Mouse (Mus musculus): ENCODE results near the gene D630003M21Rik. TPM values are rescaled to one million over a fixed set of nuclear protein-coding genes. Genes with fewer than 3 reads are reported as not detected.

The D630003M21Rik gene
- 0.61 and 0.78 TPM in 2 replicates for polyA plus RNA-seq (2015; fragmentation: Nextera tagmentation; extraction: Ambion mirVana)

DNA sequence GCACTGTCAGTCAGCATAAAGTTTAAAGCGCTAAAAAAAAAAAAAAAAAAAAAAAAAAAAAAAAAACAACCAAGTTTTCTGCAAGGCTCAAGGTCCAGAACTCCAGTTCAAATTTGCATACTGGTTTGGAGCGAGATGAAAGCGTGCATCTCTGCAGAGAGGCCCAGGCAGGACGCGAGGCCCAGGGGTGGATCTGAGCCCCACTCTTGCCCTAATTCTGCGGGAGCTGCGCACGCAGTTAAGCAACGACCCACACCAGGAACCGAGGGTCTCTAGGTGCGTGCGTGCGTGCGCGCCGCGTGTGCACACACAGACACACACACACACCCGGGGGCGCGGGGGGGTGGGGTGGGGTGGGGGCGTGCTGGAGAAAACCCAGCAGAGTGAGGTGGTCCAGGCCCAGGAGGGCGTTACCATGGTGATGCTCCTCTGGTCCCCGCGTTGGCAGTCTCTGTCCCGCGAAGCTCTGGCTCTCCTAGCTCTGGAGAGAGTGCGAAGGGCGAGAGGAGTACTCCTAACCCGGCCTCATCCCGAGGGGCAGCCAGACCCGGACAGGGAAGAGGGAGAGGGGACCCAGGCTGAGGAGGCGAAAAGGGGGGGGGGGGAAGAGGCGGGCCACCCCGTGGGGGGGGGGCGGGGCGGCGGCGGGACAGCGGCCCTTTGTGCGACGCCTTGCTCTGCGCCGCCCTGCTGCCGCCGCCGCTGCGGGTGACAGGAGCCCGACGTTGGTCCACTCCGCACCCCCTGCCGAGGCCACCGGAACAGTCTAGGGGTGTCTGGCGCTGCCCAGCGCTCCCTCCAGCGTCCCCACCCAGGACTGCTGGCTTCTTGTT lies at the start of gene D630003M21Rik:
Gene D630003M21Rik, minus strand, starts transcription at position 553 of the 833 bp plus-strand sequence.
- Histone ChIP-seq H3K4me3 (replicated peaks) (peak within 1 kb of the TSS; percentile 30), H3K9me3 (replicated peaks) (no peaks in the 10 kb centered on the region), H3K36me3 (replicated peaks) (no peaks in the 10 kb centered on the region), H3K4me1 (replicated peaks) (0 out of 2 replicates have a peak, but pooled peaks cover 10% of the 10 kb centered on the region), H3K27ac (replicated peaks) (no peak within 1 kb of the TSS), H3K9ac (no peak within 1 kb of the TSS), H3K27me3 (peaks cover 44% of the 10 kb centered on the region), H3K4me2 (peak within 1 kb of the TSS; percentile 58)
- under 1% methylated on average over 54 of the region's 55 CpGs for WGBS (ENCODE audit: insufficient replicate concordance)
- ATAC-seq (ENCODE audit: insufficient read depth) = peak; percentile 49; the same call in 1 of the 2 replicates

DNA sequence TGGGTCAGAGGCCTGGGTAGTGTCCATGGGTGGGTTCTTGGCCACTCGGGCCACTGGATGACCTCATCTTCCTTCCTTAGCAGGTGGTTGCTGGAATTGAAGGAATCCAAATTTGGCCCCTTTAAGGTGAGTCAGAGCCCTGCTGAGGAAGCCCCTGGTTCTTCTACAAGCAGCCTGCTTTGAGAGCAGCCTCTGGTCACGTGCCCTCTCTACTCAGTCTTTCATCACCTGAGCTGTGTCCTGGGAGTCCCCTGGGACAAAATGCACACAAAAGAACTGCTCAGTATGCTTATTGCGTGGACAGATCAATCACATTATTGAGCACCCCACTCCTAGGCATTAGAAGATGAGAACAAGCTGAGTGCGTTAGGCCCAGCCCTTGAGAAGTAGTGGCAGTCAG lies 47.9 kb upstream of the D630003M21Rik start:
- 56% methylated on average over 4 of the region's 4 CpGs for WGBS (ENCODE audit: insufficient replicate concordance)
- H3K27me3 ChIP-seq = no peaks in the 10 kb centered on the region
- no peak overlapping the region for H3K9ac ChIP-seq
- no peaks in the 10 kb centered on the region for H3K4me1 ChIP-seq (replicated peaks)
- no peak overlapping the region for H3K4me3 ChIP-seq (replicated peaks)
- H3K9me3 ChIP-seq (replicated peaks) = no peaks in the 10 kb centered on the region
- no peak overlapping the region for H3K4me2 ChIP-seq
- H3K27ac ChIP-seq (replicated peaks) = no peak overlapping the region
- H3K36me3 ChIP-seq (replicated peaks) = no peaks in the 10 kb centered on the region
- no peak for ATAC-seq (ENCODE audit: insufficient read depth)

DNA sequence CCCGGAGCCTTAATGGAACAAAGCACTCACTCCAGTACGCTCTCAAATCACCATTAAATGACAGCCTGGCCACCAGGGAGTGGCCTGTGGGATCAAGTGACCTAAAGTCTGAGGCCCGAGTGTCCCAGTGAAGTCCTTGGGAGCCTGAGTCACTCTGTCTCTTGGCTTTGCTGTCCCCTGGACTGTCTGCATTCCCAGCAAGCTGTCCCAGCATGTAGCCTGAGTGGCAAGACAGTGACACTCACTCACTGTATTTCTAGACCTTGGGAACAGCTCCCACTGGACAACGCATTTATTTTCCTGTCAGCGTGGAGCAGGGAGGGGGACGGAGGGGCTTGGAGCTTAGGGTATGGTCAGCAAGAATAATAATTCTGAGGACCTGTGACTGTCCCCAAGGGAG lies 47.4 kb upstream of the D630003M21Rik start:
- no peak overlapping the region for H3K4me2 ChIP-seq
- 69% methylated on average over 6 of the region's 6 CpGs for WGBS (ENCODE audit: insufficient replicate concordance)
- no peak for ATAC-seq (ENCODE audit: insufficient read depth)

DNA sequence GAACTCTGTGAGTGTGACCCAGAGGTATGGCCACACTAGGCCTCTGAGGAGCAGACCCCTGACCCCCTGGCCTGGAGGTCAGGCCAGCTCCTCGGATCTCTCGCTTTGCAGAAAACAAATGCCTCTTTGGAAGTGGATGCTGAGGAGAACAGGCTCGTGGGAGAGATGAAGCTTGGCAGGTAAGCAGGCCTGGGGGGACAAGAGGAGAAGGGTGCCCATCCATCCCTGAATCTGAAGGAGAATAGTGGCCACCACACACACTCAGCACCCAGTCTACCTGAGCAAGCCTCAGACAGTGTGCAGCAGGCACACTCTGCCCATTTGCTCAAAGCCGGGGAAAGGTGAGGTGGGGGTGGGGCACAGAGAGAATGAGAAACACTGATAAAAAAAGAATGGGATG lies 46.8 kb upstream of the D630003M21Rik start:
- no peaks in the 10 kb centered on the region for H3K27me3 ChIP-seq
- no peak overlapping the region for H3K4me3 ChIP-seq (replicated peaks)
- no peaks in the 10 kb centered on the region for H3K4me1 ChIP-seq (replicated peaks)

More for the DNA sequence above, 47.4 kb upstream of the D630003M21Rik start:
- no peak overlapping the region for H3K9ac ChIP-seq
- no peaks in the 10 kb centered on the region for H3K9me3 ChIP-seq (replicated peaks)
- no peaks in the 10 kb centered on the region for H3K36me3 ChIP-seq (replicated peaks)
- no peak overlapping the region for H3K27ac ChIP-seq (replicated peaks)
- H3K4me3 ChIP-seq (replicated peaks) = no peak overlapping the region
- H3K27me3 ChIP-seq = no peaks in the 10 kb centered on the region
- H3K4me1 ChIP-seq (replicated peaks) = no peaks in the 10 kb centered on the region

DNA sequence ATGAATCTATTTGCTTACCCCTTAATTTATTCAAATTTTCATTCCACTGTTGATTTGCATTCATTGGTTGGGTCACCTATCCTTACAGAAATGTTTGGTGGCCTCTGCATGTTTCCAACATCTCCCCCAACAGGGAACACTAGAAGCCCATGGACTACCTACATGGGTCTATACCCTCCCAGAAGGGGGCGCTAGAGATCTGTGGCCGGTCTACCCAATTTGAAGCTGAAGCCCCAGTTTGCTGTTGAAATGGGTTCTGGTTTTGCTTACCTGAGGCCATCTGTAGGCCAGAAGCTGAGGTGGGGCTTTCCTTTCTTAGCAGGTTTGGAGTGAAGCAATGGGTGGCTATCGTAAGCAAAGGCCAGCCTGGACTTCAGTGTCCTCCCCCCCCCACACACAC lies 46.3 kb upstream of the D630003M21Rik start:
- H3K27me3 ChIP-seq = no peaks in the 10 kb centered on the region

More for the DNA sequence above, 46.8 kb upstream of the D630003M21Rik start:
- no peak overlapping the region for H3K9ac ChIP-seq
- WGBS (ENCODE audit: insufficient replicate concordance) = 61% methylated on average over 4 of the region's 4 CpGs
- no peak overlapping the region for H3K4me2 ChIP-seq
- ATAC-seq (ENCODE audit: insufficient read depth) = no peak
- no peaks in the 10 kb centered on the region for H3K9me3 ChIP-seq (replicated peaks)
- H3K27ac ChIP-seq (replicated peaks) = no peak overlapping the region
- no peaks in the 10 kb centered on the region for H3K36me3 ChIP-seq (replicated peaks)

DNA sequence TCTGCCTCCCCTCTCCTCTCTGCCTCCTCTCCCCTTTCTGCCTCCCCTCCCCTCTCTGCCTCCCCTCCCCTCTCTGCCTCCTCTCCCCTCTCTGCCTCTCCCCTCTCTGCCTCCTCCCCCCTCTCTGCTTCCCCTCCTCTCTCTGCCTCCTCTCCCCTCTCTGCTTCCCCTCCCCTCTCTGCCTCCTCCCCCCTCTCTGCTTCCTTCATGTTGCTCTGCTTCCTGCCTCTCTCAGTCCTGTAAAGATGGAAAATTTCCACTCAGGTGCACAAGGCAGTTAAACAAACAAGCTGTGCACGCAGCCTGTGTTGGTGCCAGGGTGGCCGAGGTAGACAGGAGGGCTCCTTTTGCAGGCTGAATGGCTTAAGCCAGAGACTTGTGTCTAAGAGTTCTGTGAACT lies 44.6 kb upstream of the D630003M21Rik start:
- Histone ChIP-seq H3K9ac (no peak overlapping the region), H3K4me2 (no peak overlapping the region), H3K9me3 (replicated peaks) (no peaks in the 10 kb centered on the region), H3K27ac (replicated peaks) (no peak overlapping the region), H3K36me3 (replicated peaks) (no peaks in the 10 kb centered on the region), H3K27me3 (no peaks in the 10 kb centered on the region), H3K4me3 (replicated peaks) (no peak overlapping the region), H3K4me1 (replicated peaks) (no peaks in the 10 kb centered on the region)
- no peak for ATAC-seq (ENCODE audit: insufficient read depth)
- 23% methylated on average over 2 of the region's 2 CpGs for WGBS (ENCODE audit: insufficient replicate concordance)

More for the DNA sequence above, 46.3 kb upstream of the D630003M21Rik start:
- Histone ChIP-seq H3K9me3 (replicated peaks) (no peaks in the 10 kb centered on the region), H3K4me2 (no peak overlapping the region), H3K9ac (no peak overlapping the region), H3K4me1 (replicated peaks) (no peaks in the 10 kb centered on the region), H3K27ac (replicated peaks) (no peak overlapping the region), H3K36me3 (replicated peaks) (no peaks in the 10 kb centered on the region), H3K4me3 (replicated peaks) (no peak overlapping the region)
- no peak for ATAC-seq (ENCODE audit: insufficient read depth)
- 82% methylated on average over 3 of the region's 3 CpGs for WGBS (ENCODE audit: insufficient replicate concordance)

DNA sequence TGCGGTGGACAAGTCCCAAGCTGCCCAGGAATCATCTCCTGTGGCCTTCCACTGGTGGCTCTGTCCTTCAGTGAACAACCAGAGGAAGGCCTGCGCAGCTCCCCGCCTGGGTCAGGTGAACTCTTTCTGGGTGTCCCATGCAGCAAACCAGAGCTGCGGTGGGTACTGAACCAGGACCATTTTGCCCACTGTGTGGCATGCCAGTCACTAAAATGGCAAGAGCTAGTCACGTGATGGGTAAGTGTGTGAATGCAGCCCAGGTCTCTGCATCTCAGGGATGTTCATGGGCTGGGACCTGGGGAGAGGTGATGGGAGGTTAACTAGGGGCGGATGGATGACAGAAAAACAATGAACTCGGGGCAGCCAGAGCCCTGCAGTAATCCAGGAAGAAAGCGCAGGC lies 41.0 kb upstream of the D630003M21Rik start:
- no peak for ATAC-seq (ENCODE audit: insufficient read depth)

DNA sequence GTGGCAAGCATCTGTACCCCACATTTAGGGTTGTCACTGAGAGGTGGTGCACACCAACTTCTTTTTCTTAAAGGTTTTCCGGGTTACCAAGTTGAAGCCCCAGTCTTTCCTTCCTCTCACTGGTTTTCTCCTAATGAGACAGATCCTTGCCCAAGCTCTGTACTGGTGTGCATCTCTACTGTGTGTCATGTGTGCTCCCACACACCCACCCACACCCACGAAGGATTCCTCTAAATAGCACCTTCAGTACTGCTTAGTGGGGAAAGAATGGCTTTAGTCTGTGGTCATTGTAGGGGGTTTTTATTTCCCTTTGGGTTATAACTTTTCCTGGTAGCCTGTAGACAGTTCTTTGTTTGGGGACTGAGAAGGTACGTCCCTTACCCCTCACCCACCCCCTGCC lies 35.9 kb upstream of the D630003M21Rik start:
- H3K9me3 ChIP-seq (replicated peaks) = no peaks in the 10 kb centered on the region
- 51% methylated on average over 3 of the region's 3 CpGs for WGBS (ENCODE audit: insufficient replicate concordance)
- no peak overlapping the region for H3K4me2 ChIP-seq
- no peak overlapping the region for H3K9ac ChIP-seq
- H3K4me3 ChIP-seq (replicated peaks) = no peak overlapping the region
- H3K4me1 ChIP-seq (replicated peaks) = no peaks in the 10 kb centered on the region
- no peaks in the 10 kb centered on the region for H3K36me3 ChIP-seq (replicated peaks)
- no peak overlapping the region for H3K27ac ChIP-seq (replicated peaks)
- no peak for ATAC-seq (ENCODE audit: insufficient read depth)
- H3K27me3 ChIP-seq = no peaks in the 10 kb centered on the region

More for the DNA sequence above, 41.0 kb upstream of the D630003M21Rik start:
- H3K4me2 ChIP-seq = no peak overlapping the region
- H3K27ac ChIP-seq (replicated peaks) = no peak overlapping the region
- no peaks in the 10 kb centered on the region for H3K27me3 ChIP-seq
- no peaks in the 10 kb centered on the region for H3K9me3 ChIP-seq (replicated peaks)
- no peaks in the 10 kb centered on the region for H3K4me1 ChIP-seq (replicated peaks)
- no peaks in the 10 kb centered on the region for H3K36me3 ChIP-seq (replicated peaks)
- no peak overlapping the region for H3K4me3 ChIP-seq (replicated peaks)
- WGBS (ENCODE audit: insufficient replicate concordance) = 68% methylated on average over 8 of the region's 8 CpGs
- H3K9ac ChIP-seq = no peak overlapping the region

DNA sequence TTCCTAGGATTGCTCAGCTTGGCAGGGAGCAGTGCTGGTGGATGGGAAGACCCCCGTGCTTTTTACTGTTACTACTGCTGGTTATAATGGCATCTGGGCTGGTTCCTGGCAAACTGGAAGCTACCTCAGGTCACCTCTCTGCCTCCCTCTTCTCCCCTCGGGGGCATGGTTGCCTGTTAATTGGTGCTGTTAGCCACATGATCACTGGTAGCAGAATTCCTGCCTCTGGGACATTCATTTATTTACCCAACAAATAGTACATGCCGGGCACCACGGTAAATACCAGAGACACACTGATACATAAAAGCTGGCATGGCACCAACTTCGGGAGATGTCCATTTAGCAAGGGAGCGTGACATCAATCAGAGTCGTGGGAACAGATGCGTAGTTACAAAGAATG lies 30.5 kb upstream of the D630003M21Rik start:
- no peaks in the 10 kb centered on the region for H3K36me3 ChIP-seq (replicated peaks)
- H3K4me1 ChIP-seq (replicated peaks) = 0 out of 2 replicates have a peak, but pooled peaks cover 3% of the 10 kb centered on the region
- H3K4me2 ChIP-seq = no peak overlapping the region
- WGBS (ENCODE audit: insufficient replicate concordance) = 58% methylated on average over 8 of the region's 8 CpGs
- no peak overlapping the region for H3K4me3 ChIP-seq (replicated peaks)
- no peaks in the 10 kb centered on the region for H3K9me3 ChIP-seq (replicated peaks)
- H3K27me3 ChIP-seq = peaks cover 11% of the 10 kb centered on the region; the same call in 1 of the 2 replicates
- no peak overlapping the region for H3K9ac ChIP-seq
- no peak overlapping the region for H3K27ac ChIP-seq (replicated peaks)
- ATAC-seq (ENCODE audit: insufficient read depth) = no peak

DNA sequence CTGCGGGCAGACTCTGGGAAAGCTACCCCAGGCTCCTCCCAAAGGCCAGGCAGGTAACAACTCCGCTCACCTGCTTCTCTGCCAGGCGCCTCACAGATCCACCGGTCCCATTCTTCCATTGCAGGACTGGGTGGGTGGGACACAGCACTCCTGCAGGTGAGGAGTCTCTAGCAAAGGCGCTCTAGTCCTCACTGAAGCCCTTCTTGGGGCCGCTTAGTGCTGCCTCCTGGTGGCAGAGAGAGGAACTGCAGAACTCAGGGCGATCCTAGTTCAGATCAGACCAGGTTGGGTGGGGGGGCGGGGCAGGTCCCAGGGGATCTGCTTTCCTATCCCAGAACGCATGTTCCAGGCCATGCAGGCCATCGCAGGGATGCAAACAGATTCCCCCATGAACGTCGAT lies 29.8 kb upstream of the D630003M21Rik start:
- ATAC-seq (ENCODE audit: insufficient read depth) = no peak
- 0 out of 2 replicates have a peak, but pooled peaks cover 3% of the 10 kb centered on the region for H3K4me1 ChIP-seq (replicated peaks)
- no peaks in the 10 kb centered on the region for H3K36me3 ChIP-seq (replicated peaks)
- H3K4me3 ChIP-seq (replicated peaks) = no peak overlapping the region
- 0 out of 2 replicates have a peak overlapping the region, but pooled peaks have one; percentile 20 for H3K4me2 ChIP-seq
- no peaks in the 10 kb centered on the region for H3K9me3 ChIP-seq (replicated peaks)
- 14% methylated on average over 12 of the region's 12 CpGs for WGBS (ENCODE audit: insufficient replicate concordance)
- H3K9ac ChIP-seq = no peak overlapping the region
- H3K27me3 ChIP-seq = peaks cover 11% of the 10 kb centered on the region; the same call in 1 of the 2 replicates
- H3K27ac ChIP-seq (replicated peaks) = no peak overlapping the region

DNA sequence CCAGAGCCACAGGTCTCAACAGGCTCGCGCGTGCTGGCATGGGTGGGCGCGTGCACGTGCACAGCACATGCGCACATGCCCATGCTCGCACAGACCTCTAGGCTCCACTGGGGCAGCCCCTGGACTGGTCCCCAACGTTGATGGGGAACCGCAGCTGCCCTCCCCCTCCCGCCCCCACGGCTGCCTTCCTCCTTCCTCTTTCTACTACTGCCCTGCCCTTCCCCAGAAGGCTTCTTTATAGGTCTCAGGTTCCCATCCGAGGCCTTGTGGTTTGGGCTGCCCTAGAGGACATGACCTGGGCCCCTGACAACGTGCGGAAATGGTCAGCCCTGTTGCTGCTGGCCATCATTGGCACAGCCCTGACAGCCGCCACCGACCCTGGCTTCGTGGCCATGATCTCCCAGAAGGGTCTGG lies 29.0 kb upstream of the D630003M21Rik start, which contains the start of gene Bpi:
Gene Bpi, plus strand, starts transcription at position 90 of the 414 bp plus-strand sequence.
- Histone ChIP-seq H3K4me3 (replicated peaks) (no peak within 1 kb of the TSS), H3K36me3 (replicated peaks) (no peaks in the 10 kb centered on the region), H3K9ac (no peak within 1 kb of the TSS), H3K27ac (replicated peaks) (no peak within 1 kb of the TSS), H3K27me3 (peaks cover 11% of the 10 kb centered on the region; the same call in 1 of the 2 replicates), H3K4me2 (peak within 1 kb of the TSS; percentile 20), H3K9me3 (replicated peaks) (no peaks in the 10 kb centered on the region), H3K4me1 (replicated peaks) (0 out of 2 replicates have a peak, but pooled peaks cover 3% of the 10 kb centered on the region)
- ATAC-seq (ENCODE audit: insufficient read depth) = no peak
- 27% methylated on average over 18 of the region's 18 CpGs for WGBS (ENCODE audit: insufficient replicate concordance)
